Mouse (Mus musculus) forebrain, embryonic 15.5 days (tissue): ENCODE data around the gene Ap2b1. TPM values are rescaled to one million over a fixed set of nuclear protein-coding genes. Genes with fewer than 3 reads are reported as not detected.
A peak's percentile ranks its signal among the peaks of the same experiment; 100 is the strongest.

Source experiments
- ATAC-seq: fragments of 200-750 bp; cut with Nextera tagmentation; replicated peaks from 2 replicates; pipeline ENCODE4 v1.8.0; 2017; ENCODE audit warnings: mild to moderate bottlenecking, moderate TSS enrichment, moderate library complexity
- H3K27ac ChIP-seq: fragments of 300-500 bp; sonication (generic); replicated peaks from 2 replicates; pipeline ENCODE4 v1.5.1; 2015; ENCODE audit warnings: mild to moderate bottlenecking, inconsistent platforms
- H3K27me3 ChIP-seq: fragments of 300-500 bp; sonication (generic); 2 replicates; pipeline ENCODE4 v1.6.1; 2015; ENCODE audit warnings: inconsistent platforms
- H3K36me3 ChIP-seq: fragments of 300-500 bp; sonication (generic); 2 replicates; pipeline ENCODE4 v1.6.1; 2015; ENCODE audit warnings: mild to moderate bottlenecking, inconsistent platforms
- H3K4me1 ChIP-seq: fragments of 300-500 bp; sonication (generic); 2 replicates; pipeline ENCODE4 v1.6.1; 2015; ENCODE audit warnings: inconsistent platforms
- H3K4me2 ChIP-seq: fragments of 300-500 bp; sonication (generic); replicated peaks from 2 replicates; pipeline ENCODE4 v1.6.1; 2015; ENCODE audit warnings: mild to moderate bottlenecking, inconsistent platforms
- H3K4me3 ChIP-seq: fragments of 300-500 bp; sonication (generic); 2 replicates; pipeline ENCODE4 v1.5.1; 2015; ENCODE audit warnings: mild to moderate bottlenecking, inconsistent platforms
- H3K9ac ChIP-seq: fragments of 300-500 bp; sonication (generic); replicated peaks from 2 replicates; pipeline ENCODE4 v1.6.1; 2015; ENCODE audit warnings: mild to moderate bottlenecking, inconsistent platforms
- H3K9me3 ChIP-seq: fragments of 300-500 bp; sonication (generic); 2 replicates; pipeline ENCODE4 v1.6.1; 2016; ENCODE audit warnings: inconsistent platforms
- WGBS: fragments of 180-500 bp; shearing (Covaris S2); methylation state at CpG from one replicate; pipeline ENCODE4 v1.1.7; 2015; ENCODE audit warnings: mixed read lengths; 5-methylcytosine and 5-hydroxymethylcytosine counted together
- polyA plus RNA-seq: library from polyadenylated mRNA; unstranded; fragments of >200 nt; fragmentation: Nextera tagmentation; extraction: Ambion mirVana; gene quantifications from 2 replicates; pipeline ENCODE4 v1.2.1, GENCODE M21; 2015

Gene Ap2b1
- polyA plus RNA-seq, 1 experiment from 2014 or later, result 106 TPM

- ATAC-seq, result no peak
- WGBS, result 92% methylated on average over 4 of the region's 4 CpGs
- Histone ChIP-seq H3K4me3 (no peak overlapping the region), H3K27ac (no peak overlapping the region), H3K36me3 (no peaks in the 10 kb centered on the region), H3K9me3 (no peaks in the 10 kb centered on the region), H3K27me3 (no peaks in the 10 kb centered on the region), H3K4me1 (peaks cover 3% of the 10 kb centered on the region; the same call in 1 of the 2 replicates), H3K4me2 (no peak overlapping the region), H3K9ac (no peak overlapping the region)
Measured at GRCm38 (mm10) chr11:83285627-83286026, 13.2 kb upstream of the Ap2b1 start.

GRCm38 (mm10) chr11:83286566-83286965, 12.3 kb upstream of the Ap2b1 start, which contains the start of gene Slfn14:
Gene Slfn14 (minus strand): TSS chr11:83286726.
- Histone ChIP-seq H3K4me2 (no peak within 1 kb of the TSS), H3K4me3 (no peak within 1 kb of the TSS), H3K4me1 (peaks cover 8% of the 10 kb centered on the region), H3K27ac (no peak within 1 kb of the TSS), H3K27me3 (no peaks in the 10 kb centered on the region), H3K36me3 (no peaks in the 10 kb centered on the region), H3K9me3 (no peaks in the 10 kb centered on the region), H3K9ac (no peak within 1 kb of the TSS)
- 78% methylated on average over 1 of the region's 1 CpGs for WGBS
- no peak for ATAC-seq

DNA sequence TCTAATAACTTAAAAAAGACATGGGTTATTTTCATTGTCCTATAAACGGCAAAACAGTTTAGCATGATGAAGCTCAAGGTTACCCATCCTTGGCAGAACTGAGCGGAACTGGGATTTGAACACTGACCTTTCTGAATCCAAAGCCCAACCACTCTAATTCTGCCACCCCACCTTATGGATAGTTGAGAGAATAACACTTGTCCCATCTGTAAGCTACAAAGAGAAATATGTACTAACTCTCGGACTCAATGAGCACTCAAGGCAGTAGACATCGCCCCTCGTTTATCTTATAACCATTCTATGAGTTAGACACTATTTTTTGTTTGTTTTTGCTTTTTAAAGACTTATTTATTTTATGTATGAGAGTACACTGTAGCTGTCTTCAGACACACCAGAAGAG, 9.8 kb upstream of the Ap2b1 start:
- no peak overlapping the region for H3K4me2 ChIP-seq
- no peaks in the 10 kb centered on the region for H3K27me3 ChIP-seq
- H3K4me1 ChIP-seq, result peaks cover 28% of the 10 kb centered on the region
- no peaks in the 10 kb centered on the region for H3K9me3 ChIP-seq
- no peak overlapping the region for H3K4me3 ChIP-seq
- no peak overlapping the region for H3K27ac ChIP-seq
- no peak for ATAC-seq
- H3K9ac ChIP-seq, result no peak overlapping the region
- 93% methylated on average over 5 of the region's 5 CpGs for WGBS
- no peaks in the 10 kb centered on the region for H3K36me3 ChIP-seq

GRCm38 (mm10) chr11:83289633-83290032, 9.2 kb upstream of the Ap2b1 start:
- H3K4me1 ChIP-seq, result peaks cover 31% of the 10 kb centered on the region
- no peaks in the 10 kb centered on the region for H3K27me3 ChIP-seq
- no peak overlapping the region for H3K27ac ChIP-seq
- no peaks in the 10 kb centered on the region for H3K36me3 ChIP-seq
- no peak overlapping the region for H3K4me3 ChIP-seq
- ATAC-seq, result no peak
- no peak overlapping the region for H3K4me2 ChIP-seq
- H3K9ac ChIP-seq, result no peak overlapping the region
- H3K9me3 ChIP-seq, result no peaks in the 10 kb centered on the region
- 89% methylated on average over 2 of the region's 2 CpGs for WGBS

DNA sequence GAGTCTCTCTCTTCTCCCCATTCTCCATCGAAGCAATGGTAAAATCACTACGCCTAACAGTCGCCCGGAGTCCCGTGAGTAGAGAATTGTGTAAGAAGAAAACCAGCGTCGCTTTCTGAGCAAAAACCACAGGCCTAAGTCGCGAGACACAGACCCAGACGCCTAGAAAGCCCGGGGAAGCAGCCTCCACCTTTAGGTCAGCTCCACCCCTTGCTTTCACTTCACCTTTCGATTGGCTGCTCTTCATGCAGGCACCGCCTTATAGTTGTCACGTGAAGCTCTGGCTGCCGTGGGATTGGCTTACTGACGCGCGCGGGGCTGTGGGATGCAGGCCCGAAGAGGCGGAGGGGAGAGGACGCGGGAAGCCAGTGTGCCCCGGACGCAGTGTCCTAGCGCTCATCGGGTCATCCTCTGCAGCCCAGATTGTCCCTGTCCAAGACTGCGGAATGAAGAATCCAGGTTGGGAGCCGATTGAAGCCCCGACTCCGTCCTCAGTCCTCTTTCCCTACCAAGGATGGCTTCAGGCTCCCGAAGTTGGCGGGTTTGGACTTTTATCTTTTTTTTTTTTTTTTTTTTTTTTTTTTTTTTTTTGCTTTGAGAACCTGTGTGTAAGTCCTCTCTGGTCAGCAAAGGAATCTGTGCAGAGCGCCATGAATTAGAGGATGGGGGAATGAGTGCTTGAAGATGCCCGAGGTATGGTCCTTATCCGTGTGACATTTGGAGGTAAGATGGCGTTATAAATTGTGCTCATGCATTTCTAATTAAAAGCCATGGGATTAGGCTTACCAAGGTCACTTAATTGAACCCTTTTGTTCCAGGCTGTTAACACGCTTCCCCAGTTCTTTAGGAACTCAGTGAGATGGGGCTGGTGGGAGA, 7.2 kb upstream of the Ap2b1 start:
- under 1% methylated on average over 38 of the region's 38 CpGs for WGBS
- peak; percentile 100 for ATAC-seq
- H3K4me3 ChIP-seq, result peak overlapping the region; percentile 64
- no peaks in the 10 kb centered on the region for H3K9me3 ChIP-seq
- H3K27ac ChIP-seq, result peak overlapping the region; percentile 80
- peak overlapping the region; percentile 62 for H3K4me2 ChIP-seq
- H3K4me1 ChIP-seq, result peaks cover 35% of the 10 kb centered on the region
- peaks cover 16% of the 10 kb centered on the region for H3K36me3 ChIP-seq
- peak overlapping the region; percentile 71 for H3K9ac ChIP-seq
- no peaks in the 10 kb centered on the region for H3K27me3 ChIP-seq

- H3K4me2 ChIP-seq, result peak overlapping the region; percentile 62
- H3K27me3 ChIP-seq, result no peaks in the 10 kb centered on the region
- H3K36me3 ChIP-seq, result peaks cover 16% of the 10 kb centered on the region
- no peaks in the 10 kb centered on the region for H3K9me3 ChIP-seq
- ATAC-seq, result no peak
- 0 out of 2 replicates have a peak overlapping the region, but pooled peaks have one; percentile 55 for H3K27ac ChIP-seq
- H3K9ac ChIP-seq, result peak overlapping the region; percentile 71
- peak overlapping the region; percentile 64 for H3K4me3 ChIP-seq
- WGBS, result 2% methylated on average over 5 of the region's 5 CpGs
- H3K4me1 ChIP-seq, result peaks cover 40% of the 10 kb centered on the region
Measured at GRCm38 (mm10) chr11:83292251-83292587, 6.6 kb upstream of the Ap2b1 start.

GRCm38 (mm10) chr11:83293182-83293581, 5.6 kb upstream of the Ap2b1 start:
- Histone ChIP-seq H3K9me3 (no peaks in the 10 kb centered on the region), H3K27me3 (no peaks in the 10 kb centered on the region), H3K27ac (no peak overlapping the region), H3K4me3 (peak overlapping the region; percentile 64), H3K36me3 (peaks cover 16% of the 10 kb centered on the region), H3K4me1 (peaks cover 50% of the 10 kb centered on the region), H3K9ac (peak overlapping the region; percentile 71; the same call in 1 of the 2 replicates), H3K4me2 (peak overlapping the region; percentile 62)
- ATAC-seq, result no peak
- 67% methylated on average over 1 of the region's 1 CpGs for WGBS

- H3K9me3 ChIP-seq, result no peaks in the 10 kb centered on the region
- H3K36me3 ChIP-seq, result peaks cover 16% of the 10 kb centered on the region
- H3K4me3 ChIP-seq, result no peak overlapping the region
- 88% methylated on average over 2 of the region's 2 CpGs for WGBS
- no peaks in the 10 kb centered on the region for H3K27me3 ChIP-seq
- H3K4me2 ChIP-seq, result peak overlapping the region; percentile 62; the same call in 1 of the 2 replicates
- peaks cover 52% of the 10 kb centered on the region for H3K4me1 ChIP-seq
- no peak overlapping the region for H3K9ac ChIP-seq
- ATAC-seq, result no peak
- H3K27ac ChIP-seq, result no peak overlapping the region
Measured at GRCm38 (mm10) chr11:83294133-83294532, 4.7 kb upstream of the Ap2b1 start.

GRCm38 (mm10) chr11:83297816-83298215, 1.0 kb upstream of the Ap2b1 start:
- WGBS, result 77% methylated on average over 6 of the region's 6 CpGs
- peaks cover 40% of the 10 kb centered on the region for H3K4me1 ChIP-seq
- H3K27ac ChIP-seq, result no peak overlapping the region; the same call in 1 of the 2 replicates
- H3K27me3 ChIP-seq, result no peaks in the 10 kb centered on the region
- ATAC-seq, result no peak
- H3K4me3 ChIP-seq, result peak overlapping the region; percentile 74
- peak overlapping the region; percentile 79 for H3K9ac ChIP-seq
- H3K4me2 ChIP-seq, result peak overlapping the region; percentile 83
- H3K36me3 ChIP-seq, result peaks cover 16% of the 10 kb centered on the region
- no peaks in the 10 kb centered on the region for H3K9me3 ChIP-seq

DNA sequence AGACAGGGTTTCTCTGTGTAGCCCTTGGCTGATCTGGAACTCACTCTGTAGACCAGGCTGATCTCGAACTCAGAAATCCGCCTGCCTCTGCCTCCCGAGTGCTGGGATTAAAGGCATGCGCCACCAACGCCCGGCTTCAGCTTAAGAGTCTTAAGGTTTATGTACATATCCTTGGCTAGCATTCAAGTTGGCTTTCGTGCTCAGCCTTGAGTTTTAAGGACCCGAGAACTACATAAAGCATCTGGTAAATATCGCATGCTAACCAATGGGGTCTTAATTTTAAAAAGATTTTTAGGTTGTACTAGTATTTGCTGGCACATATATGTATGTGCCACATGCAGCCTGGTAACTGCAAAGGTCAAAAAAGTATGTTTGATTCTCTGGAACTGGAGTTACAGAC, 900 bp downstream of the Ap2b1 start:
- Histone ChIP-seq H3K4me2 (no peak overlapping the region; the same call in 1 of the 2 replicates), H3K4me1 (peaks cover 42% of the 10 kb centered on the region)
- 93% methylated on average over 9 of the region's 9 CpGs for WGBS

GRCm38 (mm10) chr11:83301431-83301831, 2.6 kb downstream of the Ap2b1 start:
- Histone ChIP-seq H3K4me2 (no peak overlapping the region), H3K4me3 (no peak overlapping the region; the same call in 1 of the 2 replicates), H3K9ac (no peak overlapping the region), H3K4me1 (peaks cover 51% of the 10 kb centered on the region), H3K27me3 (no peaks in the 10 kb centered on the region), H3K9me3 (no peaks in the 10 kb centered on the region), H3K27ac (no peak overlapping the region), H3K36me3 (peaks cover 2% of the 10 kb centered on the region; the same call in 1 of the 2 replicates)
- no peak for ATAC-seq
- WGBS, result 67% methylated on average over 2 of the region's 2 CpGs

More for the DNA sequence above, 900 bp downstream of the Ap2b1 start:
- H3K27ac ChIP-seq, result no peak overlapping the region
- ATAC-seq, result no peak
- no peak overlapping the region for H3K9ac ChIP-seq
- H3K27me3 ChIP-seq, result no peaks in the 10 kb centered on the region
- H3K4me3 ChIP-seq, result no peak overlapping the region
- peaks cover 16% of the 10 kb centered on the region for H3K36me3 ChIP-seq
- H3K9me3 ChIP-seq, result no peaks in the 10 kb centered on the region

GRCm38 (mm10) chr11:83302124-83302523, 3.3 kb downstream of the Ap2b1 start:
- peak overlapping the region; percentile 73 for H3K4me3 ChIP-seq
- no peaks in the 10 kb centered on the region for H3K27me3 ChIP-seq
- peak overlapping the region; percentile 95 for H3K27ac ChIP-seq
- no peaks in the 10 kb centered on the region for H3K9me3 ChIP-seq
- H3K4me2 ChIP-seq, result peak overlapping the region; percentile 48
- no peaks in the 10 kb centered on the region for H3K36me3 ChIP-seq
- H3K9ac ChIP-seq, result peak overlapping the region; percentile 79
- 5% methylated on average over 10 of the region's 10 CpGs for WGBS
- no peak for ATAC-seq
- H3K4me1 ChIP-seq, result peaks cover 45% of the 10 kb centered on the region
